Mouse (Mus musculus) neural tube, embryonic 13.5 days (tissue): ENCODE data around the gene Acot4. TPM values are rescaled to one million over a fixed set of nuclear protein-coding genes. Genes with fewer than 3 reads are reported as not detected.
"Not testable (repeated sequence)": the region's sequence is repeated elsewhere in the genome, so short reads cannot be mapped to it uniquely, and the experiment has no call there.

ENCODE experiments used
- ATAC-seq: fragments of 200-750 bp; cut with Nextera tagmentation; 2 replicates; pipeline ENCODE4 v1.8.0; 2017; ENCODE audit warnings: low read depth, mild to moderate bottlenecking, moderate TSS enrichment, moderate library complexity
- H3K27ac ChIP-seq: fragments of 300-500 bp; sonication (generic); replicated peaks from 2 replicates; pipeline ENCODE4 v1.5.1; 2015; ENCODE audit warnings: moderate library complexity, mild to moderate bottlenecking, inconsistent platforms
- H3K27me3 ChIP-seq: fragments of 300-500 bp; sonication (generic); 2 replicates; pipeline ENCODE4 v1.6.1; 2015; ENCODE audit warnings: mild to moderate bottlenecking, inconsistent platforms
- H3K36me3 ChIP-seq: fragments of 300-500 bp; sonication (generic); 2 replicates; pipeline ENCODE4 v1.6.1; 2015; ENCODE audit warnings: mild to moderate bottlenecking, inconsistent platforms
- H3K4me1 ChIP-seq: fragments of 300-500 bp; sonication (generic); replicated peaks from 2 replicates; pipeline ENCODE4 v1.6.1; 2015; ENCODE audit warnings: inconsistent platforms
- H3K4me2 ChIP-seq: fragments of 300-500 bp; sonication (generic); 2 replicates; pipeline ENCODE4 v1.6.1; 2015; ENCODE audit warnings: inconsistent platforms, mild to moderate bottlenecking, moderate library complexity
- H3K4me3 ChIP-seq: fragments of 300-500 bp; sonication (generic); 2 replicates; pipeline ENCODE4 v1.5.1; 2015; ENCODE audit warnings: mild to moderate bottlenecking, inconsistent platforms
- H3K9ac ChIP-seq: fragments of 300-500 bp; sonication (generic); 2 replicates; pipeline ENCODE4 v1.6.1; 2015; ENCODE audit warnings: moderate library complexity, mild to moderate bottlenecking, inconsistent platforms
- H3K9me3 ChIP-seq: fragments of 300-500 bp; sonication (generic); 2 replicates; pipeline ENCODE4 v1.6.1; 2016; ENCODE audit warnings: inconsistent platforms
- WGBS: fragments of 180-500 bp; shearing (Covaris S2); methylation state at CpG from one replicate; pipeline ENCODE4 v1.1.7; 2015; 5-methylcytosine and 5-hydroxymethylcytosine counted together
- polyA plus RNA-seq: library from polyadenylated mRNA; unstranded; fragments of >200 nt; fragmentation: Nextera tagmentation; extraction: Ambion mirVana; gene quantifications from 2 replicates; pipeline ENCODE4 v1.2.1, GENCODE M21; 2015

Gene Acot4
- polyA plus RNA-seq, 1 experiment from 2014 or later, result 0.24 TPM

DNA sequence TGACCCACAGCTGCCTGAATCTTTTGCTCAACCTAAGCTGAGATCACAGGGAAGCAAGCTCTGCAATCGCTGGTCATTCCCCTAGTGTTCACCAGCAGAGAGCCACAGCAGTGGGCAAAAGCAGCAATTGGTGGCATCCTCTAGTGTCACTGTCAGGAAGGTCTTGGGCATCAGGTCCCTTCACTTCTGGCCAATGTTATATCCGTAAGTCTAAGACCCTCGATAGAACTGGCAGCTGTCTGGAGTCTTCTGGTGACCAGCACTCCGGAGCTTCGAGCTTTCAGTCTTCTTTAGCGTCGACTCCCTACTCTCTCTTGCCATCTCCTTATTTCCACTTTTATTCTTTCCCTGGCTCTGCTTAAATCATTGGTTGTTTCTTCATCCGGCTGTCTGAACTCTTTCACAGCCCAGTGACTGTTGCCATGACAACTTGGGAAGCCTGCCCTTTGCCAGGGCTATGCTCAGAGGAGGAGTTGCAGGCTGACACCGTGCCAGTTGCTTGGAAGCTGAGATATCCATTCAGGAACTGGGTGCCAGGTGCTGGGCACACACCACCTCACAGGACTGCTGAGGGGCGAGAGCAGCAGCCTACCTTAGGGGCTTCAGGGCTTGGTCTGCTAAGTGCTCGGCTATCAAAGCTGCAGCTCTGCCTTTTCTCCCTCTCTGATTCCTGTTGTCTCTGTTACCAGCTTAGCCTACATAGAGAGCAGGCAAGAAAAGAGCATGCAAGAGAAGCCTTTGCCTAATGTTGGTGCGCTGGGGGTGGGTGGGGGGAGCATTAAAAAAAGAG, 26.7 kb upstream of the Acot4 start:
- ATAC-seq, result peak; percentile 74
- Histone ChIP-seq H3K4me1 (peaks cover 51% of the 10 kb centered on the region), H3K4me2 (peak overlapping the region; percentile 57), H3K9me3 (no peaks in the 10 kb centered on the region), H3K4me3 (peak overlapping the region; percentile 48), H3K9ac (peak overlapping the region; percentile 71), H3K27me3 (no peaks in the 10 kb centered on the region), H3K27ac (peak overlapping the region; percentile 73), H3K36me3 (no peaks in the 10 kb centered on the region; the same call in 1 of the 2 replicates)
- WGBS, result 24% methylated on average over 12 of the region's 12 CpGs

DNA sequence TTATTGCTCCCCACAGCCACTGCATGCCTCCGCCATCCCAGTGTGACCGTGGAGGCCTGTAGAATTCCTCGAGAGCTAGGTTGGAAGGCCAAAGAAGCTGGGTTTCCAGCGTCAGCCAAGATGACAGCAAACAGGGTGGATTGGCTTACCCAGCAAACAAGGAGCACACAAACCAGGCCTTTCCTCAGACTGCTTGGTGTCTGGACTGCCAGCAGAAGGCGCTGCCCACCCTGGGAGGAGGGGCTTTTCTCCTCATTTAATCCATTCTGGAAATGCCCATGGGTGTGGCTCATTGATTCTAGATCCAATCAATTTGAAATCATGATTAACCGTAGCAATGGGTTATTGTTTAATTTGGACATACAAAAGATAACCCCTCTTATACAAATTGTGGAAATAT, 25.0 kb upstream of the Acot4 start:
- no peak for ATAC-seq
- H3K36me3 ChIP-seq, result no peaks in the 10 kb centered on the region; the same call in 1 of the 2 replicates
- H3K9me3 ChIP-seq, result no peaks in the 10 kb centered on the region
- 60% methylated on average over 6 of the region's 6 CpGs for WGBS
- peak overlapping the region; percentile 57 for H3K4me2 ChIP-seq
- peak overlapping the region; percentile 33; the same call in 1 of the 2 replicates for H3K27ac ChIP-seq
- H3K4me3 ChIP-seq, result no peak overlapping the region
- H3K9ac ChIP-seq, result no peak overlapping the region
- peaks cover 51% of the 10 kb centered on the region for H3K4me1 ChIP-seq
- H3K27me3 ChIP-seq, result no peaks in the 10 kb centered on the region

DNA sequence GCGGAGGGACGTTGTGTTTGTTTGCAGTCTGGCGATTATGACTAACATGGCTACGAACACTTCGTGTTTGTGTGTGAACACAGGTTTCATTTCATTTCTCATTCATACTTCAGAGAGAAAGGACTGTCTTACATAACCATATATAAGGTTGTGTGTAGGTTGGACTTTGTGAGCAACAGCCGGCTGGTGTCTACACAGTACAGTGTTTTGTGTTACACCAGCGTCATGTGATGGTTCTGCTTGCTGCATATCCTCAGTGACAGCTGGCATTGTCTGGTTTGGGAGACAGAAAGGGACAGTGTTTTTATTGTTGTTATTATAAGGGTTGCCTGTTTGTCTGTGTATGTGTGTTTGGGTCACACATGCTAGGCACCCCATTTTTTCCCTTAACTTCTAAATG, 24.5 kb upstream of the Acot4 start:
- Histone ChIP-seq H3K4me3 (no peak overlapping the region), H3K27ac (no peak overlapping the region), H3K4me2 (no peak overlapping the region), H3K9ac (no peak overlapping the region), H3K36me3 (no peaks in the 10 kb centered on the region; the same call in 1 of the 2 replicates), H3K4me1 (peaks cover 46% of the 10 kb centered on the region), H3K27me3 (no peaks in the 10 kb centered on the region), H3K9me3 (no peaks in the 10 kb centered on the region)
- no peak for ATAC-seq
- 93% methylated on average over 7 of the region's 7 CpGs for WGBS

DNA sequence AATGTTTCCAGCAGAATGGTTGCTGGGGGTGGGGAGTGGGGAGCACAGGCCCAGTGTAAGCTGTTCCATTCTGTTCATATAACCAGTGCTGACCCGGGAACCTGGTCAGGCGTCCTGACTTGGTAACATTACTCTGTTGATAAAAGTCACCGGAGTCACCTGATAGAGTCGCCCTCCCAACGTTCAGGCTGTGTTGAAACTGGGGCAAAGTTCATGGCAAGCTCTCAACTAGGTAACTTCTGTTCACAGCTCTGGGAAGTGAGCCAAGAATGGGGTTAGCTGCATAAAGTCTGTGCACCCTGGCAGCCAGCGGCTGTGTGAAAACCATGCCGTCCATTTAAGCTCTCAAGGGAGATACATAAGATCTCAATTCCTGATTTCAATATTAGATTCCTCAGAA, 17.7 kb upstream of the Acot4 start:
- WGBS, result 69% methylated on average over 7 of the region's 7 CpGs
- H3K36me3 ChIP-seq, H3K4me3 ChIP-seq, H3K9me3 ChIP-seq, H3K27me3 ChIP-seq, H3K4me1 ChIP-seq, ATAC-seq, H3K4me2 ChIP-seq, H3K27ac ChIP-seq, H3K9ac ChIP-seq: not testable (repeated sequence)

DNA sequence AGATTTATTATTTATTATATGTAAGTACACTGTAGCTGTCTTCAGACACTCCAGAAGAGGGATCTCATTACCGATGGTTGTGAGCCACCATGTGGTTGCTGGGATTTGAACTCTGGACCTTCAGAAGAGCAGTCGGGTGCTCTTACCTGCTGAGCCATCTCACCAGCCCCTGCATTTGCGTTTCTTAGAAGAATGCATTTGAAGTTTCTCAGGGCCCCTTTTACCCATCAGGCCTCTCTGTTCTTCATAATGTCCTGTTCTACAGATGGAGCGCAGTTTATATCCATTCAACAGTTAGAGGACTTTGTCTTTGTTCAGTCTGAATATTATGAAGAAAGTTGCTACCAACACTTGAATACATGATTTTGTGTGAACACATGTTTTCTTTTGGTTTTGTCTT, 15.9 kb upstream of the Acot4 start:
- not testable (repeated sequence) for H3K4me3 ChIP-seq, H3K36me3 ChIP-seq, H3K4me2 ChIP-seq, ATAC-seq, H3K9me3 ChIP-seq, H3K9ac ChIP-seq, H3K27ac ChIP-seq, H3K4me1 ChIP-seq, H3K27me3 ChIP-seq
- WGBS, result 93% methylated on average over 4 of the region's 4 CpGs

DNA sequence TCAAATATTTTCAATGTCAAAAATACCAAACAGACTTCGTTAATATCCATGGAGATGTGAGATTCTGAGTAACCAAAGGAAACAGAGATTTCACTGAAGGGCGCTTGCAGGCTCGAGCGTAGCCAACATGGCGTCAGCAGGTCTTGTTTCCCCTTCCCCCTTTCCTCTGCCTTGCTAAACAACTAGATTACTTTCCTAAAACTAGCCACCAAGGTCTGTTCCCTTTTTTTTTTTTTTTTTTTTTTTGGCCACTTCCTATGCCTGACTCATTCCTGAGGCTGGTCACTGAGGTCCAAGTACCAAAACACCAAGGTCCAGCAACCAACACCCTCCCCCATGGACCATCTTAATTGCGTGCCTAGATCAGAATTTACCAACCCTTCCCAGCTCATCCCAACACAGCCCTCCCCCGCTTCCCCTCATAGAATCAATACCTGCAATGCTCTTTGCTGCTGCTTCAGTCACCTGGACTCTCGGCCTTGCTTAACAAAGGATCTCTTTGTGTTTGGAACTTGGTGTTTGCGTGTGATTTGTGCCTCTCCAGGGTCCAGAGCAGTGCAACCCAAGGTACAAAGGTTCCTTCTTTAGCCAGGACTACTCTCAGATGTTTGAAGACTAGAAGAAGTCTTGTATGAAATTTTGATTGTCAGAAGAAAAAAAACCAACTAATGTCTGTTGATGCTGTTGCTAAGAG, 15.0 kb upstream of the Acot4 start:
- WGBS, result 86% methylated on average over 9 of the region's 9 CpGs
- Histone ChIP-seq H3K36me3 (no peaks in the 10 kb centered on the region), H3K27me3 (no peaks in the 10 kb centered on the region), H3K4me3 (no peak overlapping the region), H3K9ac (no peak overlapping the region), H3K27ac (no peak overlapping the region), H3K4me2 (no peak overlapping the region), H3K9me3 (no peaks in the 10 kb centered on the region), H3K4me1 (no peaks in the 10 kb centered on the region)
- no peak for ATAC-seq

DNA sequence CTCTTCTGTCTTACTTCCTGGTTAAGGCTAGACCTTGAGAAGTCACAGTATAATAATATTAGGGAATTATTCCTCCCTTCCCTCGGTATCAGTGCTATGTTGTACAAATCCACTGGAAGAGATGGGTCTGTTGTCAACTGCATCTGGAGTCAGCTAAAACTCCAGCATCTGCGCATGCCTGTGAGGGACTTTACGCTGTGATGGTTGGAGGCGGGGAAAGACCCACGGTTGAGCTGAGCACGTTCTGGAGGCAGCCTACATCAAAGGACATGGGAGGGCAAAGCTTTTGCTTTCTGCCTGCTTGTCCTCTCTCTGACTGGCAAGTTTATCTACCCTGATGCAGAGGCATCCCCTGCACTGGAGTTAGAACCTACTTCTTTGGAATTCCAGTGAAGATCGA, 12.3 kb upstream of the Acot4 start:
- 89% methylated on average over 7 of the region's 7 CpGs for WGBS
- no peaks in the 10 kb centered on the region for H3K9me3 ChIP-seq
- no peaks in the 10 kb centered on the region for H3K36me3 ChIP-seq
- no peak overlapping the region for H3K4me3 ChIP-seq
- H3K4me1 ChIP-seq, result no peaks in the 10 kb centered on the region
- no peak for ATAC-seq
- no peak overlapping the region for H3K4me2 ChIP-seq
- H3K9ac ChIP-seq, result no peak overlapping the region
- H3K27ac ChIP-seq, result no peak overlapping the region
- no peaks in the 10 kb centered on the region for H3K27me3 ChIP-seq

DNA sequence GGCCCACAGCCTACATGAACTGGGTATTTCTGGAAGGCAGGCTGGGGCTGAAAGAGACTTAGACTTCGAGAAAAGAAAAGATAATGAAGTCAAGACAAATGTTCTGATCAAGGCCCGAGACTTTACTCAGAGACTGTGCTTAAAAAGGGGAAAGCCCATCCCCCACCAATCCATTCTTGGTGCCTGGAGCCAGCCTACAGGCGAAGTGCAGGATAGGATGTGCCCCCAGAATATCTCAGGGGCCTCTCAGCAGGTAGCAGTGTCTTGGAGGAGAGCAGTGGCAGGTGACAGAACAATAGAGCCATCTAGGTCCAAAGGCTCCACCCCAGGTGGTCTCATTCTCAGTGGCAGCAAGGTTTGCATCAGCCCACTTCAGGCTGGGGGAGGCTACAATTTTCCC, 9.9 kb upstream of the Acot4 start:
- H3K9me3 ChIP-seq, H3K4me2 ChIP-seq, H3K4me1 ChIP-seq, H3K36me3 ChIP-seq, ATAC-seq, H3K4me3 ChIP-seq, H3K9ac ChIP-seq, H3K27me3 ChIP-seq, H3K27ac ChIP-seq: not testable (repeated sequence)
- 46% methylated on average over 3 of the region's 3 CpGs for WGBS

DNA sequence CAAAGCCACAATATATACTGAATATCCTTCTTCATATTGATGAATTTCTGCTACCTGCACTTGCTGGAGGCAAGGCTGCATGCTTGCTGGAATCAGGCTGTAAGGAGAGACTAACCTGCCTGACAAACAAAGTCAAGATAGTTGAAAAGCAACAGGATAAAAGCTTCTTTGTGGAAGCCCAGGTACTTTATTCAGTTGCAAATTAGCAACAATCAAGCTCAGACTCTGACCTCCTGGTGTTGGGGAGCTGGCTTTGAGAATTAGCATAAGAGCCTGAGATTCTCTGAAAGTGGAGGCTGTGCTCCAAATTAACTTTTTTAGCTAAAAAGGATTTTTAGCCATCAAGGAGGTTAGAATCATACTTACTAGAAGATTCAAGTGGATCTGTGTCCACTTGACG, 9.1 kb upstream of the Acot4 start:
- not testable (repeated sequence) for H3K4me2 ChIP-seq, H3K9ac ChIP-seq, H3K27me3 ChIP-seq, H3K4me3 ChIP-seq, H3K27ac ChIP-seq, ATAC-seq, H3K9me3 ChIP-seq, H3K4me1 ChIP-seq, H3K36me3 ChIP-seq
- WGBS, result 86% methylated on average over 1 of the region's 1 CpGs

DNA sequence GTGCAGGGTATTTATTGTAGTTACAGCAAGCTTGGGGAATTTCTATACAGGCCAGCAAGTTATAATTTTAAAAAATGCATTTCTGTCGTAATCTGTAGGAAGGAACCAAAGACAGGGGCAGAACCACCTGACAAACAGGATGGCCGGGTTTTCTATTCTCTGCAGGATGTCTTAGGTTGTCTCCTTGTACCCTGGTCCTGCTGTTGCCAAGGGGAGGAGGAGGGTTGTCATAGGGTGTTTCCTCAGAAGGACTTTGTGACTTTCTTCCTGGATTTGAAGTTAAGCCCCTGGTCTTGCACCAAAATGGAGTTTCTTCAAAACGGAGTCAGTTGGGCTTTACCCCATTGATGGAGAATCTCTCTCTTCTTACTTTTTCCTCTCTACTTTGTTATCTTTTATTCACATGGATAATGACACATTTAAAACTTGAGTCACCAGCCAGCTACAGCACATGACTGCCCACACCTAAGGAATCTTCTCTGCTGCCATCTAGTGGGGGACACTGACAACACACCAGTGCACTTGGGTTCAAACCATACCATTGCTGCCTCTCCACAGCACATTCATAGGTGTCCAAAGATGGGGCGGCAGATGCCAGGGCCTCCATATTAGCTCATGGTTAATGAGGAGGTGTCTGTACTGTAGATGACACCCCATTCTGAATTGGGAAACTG, 7.4 kb upstream of the Acot4 start:
- Histone ChIP-seq H3K9ac (no peak overlapping the region), H3K27me3 (no peaks in the 10 kb centered on the region), H3K4me2 (no peak overlapping the region), H3K4me1 (no peaks in the 10 kb centered on the region), H3K36me3 (no peaks in the 10 kb centered on the region), H3K27ac (no peak overlapping the region), H3K9me3 (no peaks in the 10 kb centered on the region), H3K4me3 (no peak overlapping the region)
- ATAC-seq, result peak; percentile 71; the same call in 1 of the 2 replicates
- whole genome bisulfite sequencing, result 74% methylated on average over 4 of the region's 4 CpGs

DNA sequence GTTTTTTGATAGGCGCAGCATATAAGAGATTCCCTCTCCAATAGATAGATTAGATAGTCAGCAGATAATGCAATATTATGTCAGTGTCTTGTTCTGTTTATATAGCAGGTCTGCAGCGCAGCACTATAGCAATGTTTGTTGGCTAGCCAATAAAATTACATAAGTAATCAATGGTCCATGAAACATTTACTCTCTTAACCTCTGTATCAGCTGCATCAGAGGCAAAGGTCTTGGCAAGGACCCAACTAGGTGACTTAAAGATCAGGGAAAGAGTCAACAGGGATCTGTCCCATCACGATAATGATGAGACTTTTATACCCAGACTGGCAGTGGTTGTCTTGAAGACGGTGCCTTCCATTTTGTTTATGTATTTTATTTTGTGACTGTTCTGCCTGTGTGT, 5.3 kb upstream of the Acot4 start:
- WGBS, result 83% methylated on average over 4 of the region's 4 CpGs
- no peaks in the 10 kb centered on the region for H3K36me3 ChIP-seq

DNA sequence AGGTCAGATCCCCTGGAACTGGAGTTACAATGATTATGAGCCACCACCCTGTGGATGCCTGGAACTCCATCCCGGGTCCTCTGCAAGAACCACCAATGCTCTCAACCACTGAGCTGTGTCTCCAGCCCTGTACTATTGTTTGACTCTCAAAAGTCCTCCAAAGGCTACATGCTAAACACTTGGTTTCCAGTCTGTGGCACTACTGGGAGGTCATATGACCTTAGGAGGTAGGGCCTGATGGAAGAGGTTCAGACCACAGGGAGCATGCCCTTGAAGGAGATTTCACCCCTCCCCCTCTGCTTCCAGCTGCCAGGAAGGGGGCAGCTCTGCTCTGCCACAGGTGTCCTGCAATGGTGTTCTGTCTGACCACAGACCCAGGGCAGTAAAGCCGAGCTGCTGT, 4.9 kb upstream of the Acot4 start:
- H3K36me3 ChIP-seq, H3K4me2 ChIP-seq, H3K4me1 ChIP-seq, H3K9ac ChIP-seq, ATAC-seq, H3K4me3 ChIP-seq, H3K27ac ChIP-seq, H3K27me3 ChIP-seq, H3K9me3 ChIP-seq: not testable (repeated sequence)
- 88% methylated on average over 2 of the region's 2 CpGs for WGBS

More for the DNA sequence above, 5.3 kb upstream of the Acot4 start:
- no peak overlapping the region for H3K9ac ChIP-seq
- H3K27me3 ChIP-seq, result peaks cover 3% of the 10 kb centered on the region; the same call in 1 of the 2 replicates
- ATAC-seq, result no peak
- no peak overlapping the region for H3K4me2 ChIP-seq
- H3K4me1 ChIP-seq, result no peaks in the 10 kb centered on the region
- H3K9me3 ChIP-seq, result no peaks in the 10 kb centered on the region
- H3K4me3 ChIP-seq, result no peak overlapping the region
- no peak overlapping the region for H3K27ac ChIP-seq
